Comparison of ENCODE assay signal across 12 mouse cellular contexts in the genomic region with DNA sequence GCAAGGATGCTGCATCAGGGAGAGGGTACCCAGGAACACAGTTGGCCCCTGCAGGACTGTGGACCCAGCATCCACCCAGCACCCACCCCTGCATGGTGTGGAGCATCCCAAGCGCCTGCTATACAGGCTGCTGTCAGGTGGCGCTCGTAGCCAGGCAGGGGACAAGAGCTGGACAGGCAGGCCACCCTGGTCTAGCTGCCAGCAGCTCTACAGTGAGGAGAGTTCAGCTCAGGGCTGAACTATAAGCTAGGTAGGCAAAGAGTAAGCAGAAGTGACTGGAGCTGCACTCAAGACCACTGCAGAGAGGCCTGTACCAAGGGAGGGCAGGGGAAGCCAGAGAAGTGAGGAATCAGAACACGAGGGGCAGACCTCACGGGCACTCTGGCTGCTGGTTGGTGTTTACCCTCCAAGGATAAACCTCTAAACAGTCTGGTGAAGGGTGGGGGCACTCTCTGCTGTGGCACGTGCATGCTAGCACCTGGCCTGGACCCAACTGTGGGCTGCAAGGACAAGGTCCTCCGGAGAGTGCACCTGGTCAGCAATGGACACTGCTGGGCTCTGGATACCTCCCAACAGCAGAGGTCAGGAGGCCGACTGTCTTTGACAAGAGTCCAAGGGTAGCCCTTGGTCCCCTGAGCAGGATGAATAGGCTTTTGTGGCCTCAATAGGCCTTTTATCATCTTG. TPM values are rescaled to one million over a fixed set of nuclear protein-coding genes. Genes with fewer than 3 reads are reported as not detected.
DNase-seq lines count a peak whose midpoint lies in the region; TF ChIP-seq lines count a peak whose summit lies in the region.
"Had no signal": no experiment of that assay in that cellular context is flagged by ENCODE, and none has a peak within 500 bp of the region (broad histone marks: within the 10 kb centered on the region; RNA-seq: fewer than 3 reads in every experiment).

No protein-coding gene starts in this region.

- peaks cover 10% of the 10 kb centered on the region for H3K4me1 ChIP-seq in liver, adult 2 months (ENCODE audit: control insufficient read depth, insufficient read depth, low read length)
- peaks cover 17% of the 10 kb centered on the region for H3K4me1 ChIP-seq in cortical plate, adult 2 months (ENCODE audit: control insufficient read depth, insufficient read depth, low read length)

- H3K27me3 ChIP-seq in liver, adult 2 months (ENCODE audit: control insufficient read depth, insufficient read depth, low read length) = no peaks in the 10 kb centered on the region

- WGBS in liver, adult 2 months = 54% methylated on average over 8 of the region's 8 CpGs

- H3K79me2 ChIP-seq in liver, adult 2 months (ENCODE audit: control insufficient read depth, insufficient read depth, low read length) = peaks cover 27% of the 10 kb centered on the region

- no peak for TF ChIP-seq POLR2A in liver, adult 2 months (IDR thresholded peaks at IDR 0.05; ENCODE audit: extremely low read depth, insufficient read depth, low read length)
- no peak for TF ChIP-seq POLR2A in cortical plate, adult 2 months (IDR thresholded peaks at IDR 0.05; ENCODE audit: extremely low read depth, insufficient read depth, low read length)

- no peak overlapping the region for H3K4me3 ChIP-seq in liver, adult 2 months (ENCODE audit: insufficient read depth, low read depth, low read length)
- no peak overlapping the region for H3K4me3 ChIP-seq in cortical plate, adult 2 months (ENCODE audit: insufficient read depth, low read length)

- no peak overlapping the region for H3K27ac ChIP-seq in liver, adult 2 months (replicated peaks; ENCODE audit: insufficient read depth, low read depth, low read length)
- H3K27ac ChIP-seq in cortical plate, adult 2 months (ENCODE audit: insufficient read depth, low read length) = peak overlapping the region; percentile 92

- no peak overlapping the region for H3K9ac ChIP-seq in liver, adult 2 months (ENCODE audit: low read depth, low read length)

- H3K36me3 ChIP-seq in liver, adult 2 months (ENCODE audit: control insufficient read depth, insufficient read depth, low read length) = no peaks in the 10 kb centered on the region

- DNase-seq in liver, adult 2 months (ENCODE audit: extremely low read depth, low read depth, low spot score) = peak; percentile 81
- DNase-seq in liver = no peak
- peak; percentile 73 for DNase-seq in kidney, postnatal 10 days
- peak; percentile 33 for DNase-seq in neural tube, embryonic 10.5 days (ENCODE audit: extremely low spot score, low spot score)
- DNase-seq in left cerebral cortex, postnatal 14 days (ENCODE audit: low spot score in 2 of 2) = no peak
- no peak for DNase-seq in thymus, postnatal 25 days
- no peak for DNase-seq in retina, embryonic 14.5 days (ENCODE audit: low spot score)
- DNase-seq: adrenal gland, adult 8-10 months had no signal

- intact Hi-C loops in left cerebral cortex, postnatal 14 days (cut with DNase I) = no loop called here

- TF ChIP-seq CTCF in liver, adult 2 months (IDR thresholded peaks at IDR 0.05; ENCODE audit: low read depth, low read length) = 0 out of 2 replicates have a peak, but pooled peaks have one; percentile 16
- no peak for TF ChIP-seq CTCF in cortical plate, adult 2 months (IDR thresholded peaks at IDR 0.05; ENCODE audit: extremely low read depth, insufficient read depth, low read length)

RNA-seq across cellular contexts. Expression of gene 5031439G07Rik, which starts 15.3 kb away (rescaled TPM):
- 9.8 and 11.3 TPM in 2 replicates for total RNA-seq in liver, adult 2 months (2014; rRNA removed)
- 9.0 and 11.2 TPM in 2 replicates for polyA plus RNA-seq in liver, adult 2 months (2012; rRNA removed)
- 69.1 and 69.7 TPM in 2 replicates for polyA plus RNA-seq in cortical plate, adult 2 months (2012; rRNA removed)
- 100 to 1,000 TPM in 1 of 2 experiments, 10 to 100 TPM in 1; 96.1 to 106 TPM for total RNA-seq in left cerebral cortex, postnatal 14 days (2021)

RNA-seq across cellular contexts. Expression of gene Upk3a, which starts 43.9 kb away (rescaled TPM):
- not detected in 2 replicates for total RNA-seq in liver, adult 2 months (2014; rRNA removed)
- polyA plus RNA-seq in liver, adult 2 months (2012; rRNA removed) = not detected in 2 replicates
- polyA plus RNA-seq in cortical plate, adult 2 months (2012; rRNA removed) = 0.19 TPM in 2 replicates
- not detected for total RNA-seq in left cerebral cortex, postnatal 14 days (2021)
- total RNA-seq: adrenal gland, adult 8-10 months; neutrophil, adult 5-6 weeks had no signal
- polyA plus RNA-seq: heart, embryonic 14.5 days; limb, embryonic 11.5 days had no signal

RNA-seq across cellular contexts. Expression of gene Nup50, which starts 49.8 kb away (rescaled TPM):
- 9.0 and 9.7 TPM in 2 replicates for total RNA-seq in liver, adult 2 months (2014; rRNA removed)
- 5.0 and 5.3 TPM in 2 replicates for polyA plus RNA-seq in liver, adult 2 months (2012; rRNA removed)
- polyA plus RNA-seq in cortical plate, adult 2 months (2012; rRNA removed) = 13.3 and 13.7 TPM in 2 replicates
- total RNA-seq in left cerebral cortex, postnatal 14 days (2021) = 10 to 100 TPM; 31.2 to 31.7 TPM

RNA-seq across cellular contexts. Expression of gene Gm29666, which starts 53.2 kb away (rescaled TPM):
- total RNA-seq in liver, adult 2 months (2014; rRNA removed) = 0.27 and 0.37 TPM in 2 replicates
- 0.05 and 0.09 TPM in 2 replicates for polyA plus RNA-seq in liver, adult 2 months (2012; rRNA removed)
- 2.1 and 2.6 TPM in 2 replicates for polyA plus RNA-seq in cortical plate, adult 2 months (2012; rRNA removed)
- total RNA-seq in left cerebral cortex, postnatal 14 days (2021) = 1 to 10 TPM in 1 of 2 experiments, under 1 TPM in 1; 0.94 to 1.1 TPM

RNA-seq across cellular contexts. Expression of gene Fam118a, which starts 55.7 kb away (rescaled TPM):
- 2.6 and 3.0 TPM in 2 replicates for total RNA-seq in liver, adult 2 months (2014; rRNA removed)
- polyA plus RNA-seq in liver, adult 2 months (2012; rRNA removed) = 0.98 and 1.3 TPM in 2 replicates
- polyA plus RNA-seq in cortical plate, adult 2 months (2012; rRNA removed) = 14.2 and 17.6 TPM in 2 replicates
- total RNA-seq in left cerebral cortex, postnatal 14 days (2021) = 10 to 100 TPM; 29.0 to 29.5 TPM

Comparison
In these comparisons a context has a peak if more than half of its experiments do, and no peak if none do; other contexts are left out.
1. DNase-seq: peak in liver, adult 2 months (single experiment), kidney, postnatal 10 days (single experiment) and neural tube, embryonic 10.5 days (single experiment); none in liver (single experiment), left cerebral cortex, postnatal 14 days (0 of 2), thymus, postnatal 25 days (single experiment) and retina, embryonic 14.5 days (single experiment).